Mouse (Mus musculus) CH12.LX (cell line): ENCODE measurements around the gene Larp1. TPM values are rescaled to one million over a fixed set of nuclear protein-coding genes. Genes with fewer than 3 reads are reported as not detected.

ENCODE experiments used
- DNase-seq: peaks from one replicate; pipeline ENCODE4 v3.0.0-alpha.2; 2013; ENCODE audit errors: extremely low read depth
- H3K27ac ChIP-seq: 2 replicates; pipeline ENCODE4 v1.5.1; 2012; ENCODE audit warnings: low read depth, mild to moderate bottlenecking, control low read depth, moderate library complexity; ENCODE audit not compliant: insufficient read depth
- H3K27me3 ChIP-seq: replicated peaks from 2 replicates; pipeline ENCODE3; 2012; ENCODE audit warnings: inconsistent platforms
- H3K36me3 ChIP-seq, 2 experiments: replicated peaks in 1 of 2; 2 replicates each; pipeline versions ENCODE3 to v1.6.1; 2012; ENCODE audit warnings: inconsistent platforms in 1 of 2, low read length in 1 of 2, mild to moderate bottlenecking in 1 of 2, mixed read lengths in 1 of 2, moderate library complexity in 1 of 2; ENCODE audit not compliant: control insufficient read depth in 1 of 2, insufficient read depth in 1 of 2
- H3K4me1 ChIP-seq, 2 experiments: 2 replicates each; pipeline ENCODE4 v1.6.1; 2012; ENCODE audit warnings: inconsistent platforms in 1 of 2, moderate library complexity in 1 of 2; ENCODE audit not compliant: insufficient read depth in 2 of 2, control insufficient read depth in 1 of 2
- H3K4me2 ChIP-seq: 2 replicates; pipeline ENCODE4 v1.6.1; 2012; ENCODE audit warnings: low read depth, mild to moderate bottlenecking, control low read depth; ENCODE audit not compliant: poor library complexity, insufficient read depth, severe bottlenecking
- H3K4me3 ChIP-seq, 3 experiments: fragments of 150-350 bp in 1 of 3; sonication (generic) in 1 of 3; replicated peaks in 1 of 3; 2 replicates each; pipeline versions ENCODE3 to v1.5.1; 2011 to 2012; ENCODE audit warnings: low read depth in 2 of 3, low read length in 2 of 3, mild to moderate bottlenecking in 2 of 3, moderate library complexity in 2 of 3, control low read depth in 1 of 3, improper control_type of control experiment in 1 of 3, inconsistent platforms in 1 of 3, mixed read lengths in 1 of 3; ENCODE audit not compliant: poor library complexity in 1 of 3
- H3K79me2 ChIP-seq: replicated peaks from 2 replicates; pipeline ENCODE4 v1.6.1; 2012; ENCODE audit warnings: mild to moderate bottlenecking, moderate library complexity; ENCODE audit not compliant: control insufficient read depth, poor library complexity, insufficient read depth, severe bottlenecking; ENCODE audit errors: extremely low read depth
- H3K9ac ChIP-seq: 2 replicates; pipeline ENCODE4 v1.6.1; 2012; ENCODE audit warnings: low read depth, mild to moderate bottlenecking, control low read depth, moderate library complexity; ENCODE audit not compliant: insufficient read depth
- H3K9me3 ChIP-seq: replicated peaks from 2 replicates; pipeline ENCODE3; 2012; ENCODE audit warnings: low read length, inconsistent platforms, mixed read lengths
- BHLHE40 ChIP-seq: IDR thresholded peaks from 2 replicates; pipeline ENCODE4 v1.6.1; 2011; ENCODE audit warnings: mild to moderate bottlenecking, low read depth, low read length, improper control_type of control experiment
- CHD2 ChIP-seq: IDR thresholded peaks from 2 replicates; pipeline ENCODE4 v1.6.1; 2011; ENCODE audit warnings: low read length, improper control_type of control experiment
- CTCF ChIP-seq, 2 experiments: IDR thresholded peaks in 1 of 2; conservative IDR thresholded peaks in 1 of 2; 2 replicates each; pipeline ENCODE4 v1.5.1; 2011 to 2012; ENCODE audit warnings: low read depth in 2 of 2, low read length in 2 of 2, improper control_type of control experiment in 1 of 2, inconsistent platforms in 1 of 2, mild to moderate bottlenecking in 1 of 2, moderate library complexity in 1 of 2
- ELF1 ChIP-seq: IDR thresholded peaks from 2 replicates; pipeline ENCODE4 v1.6.1; 2014; ENCODE audit warnings: low read depth, mild to moderate bottlenecking, inconsistent platforms, low read length, improper control_type of control experiment
- EP300 ChIP-seq: IDR thresholded peaks from 2 replicates; pipeline ENCODE4 v1.6.1; 2011; ENCODE audit warnings: low read length, improper control_type of control experiment
- ETS1 ChIP-seq: conservative IDR thresholded peaks from 2 replicates; pipeline ENCODE4 v1.6.1; 2012; ENCODE audit warnings: low read depth, mild to moderate bottlenecking, inconsistent platforms, low read length, improper control_type of control experiment, moderate library complexity
- GABPA ChIP-seq: IDR thresholded peaks from 2 replicates; pipeline ENCODE4 v1.6.1; 2012; ENCODE audit warnings: low read depth, low read length, improper control_type of control experiment, inconsistent platforms; ENCODE audit not compliant: insufficient replicate concordance
- HCFC1 ChIP-seq: IDR thresholded peaks from 2 replicates; pipeline ENCODE4 v1.6.1; 2012; ENCODE audit warnings: low read depth, mild to moderate bottlenecking, inconsistent platforms, low read length, improper control_type of control experiment
- IRF4 ChIP-seq: IDR thresholded peaks from 2 replicates; pipeline ENCODE4 v1.6.1; 2014; ENCODE audit warnings: low read depth, mild to moderate bottlenecking, inconsistent platforms, low read length, improper control_type of control experiment
- JUN ChIP-seq: IDR thresholded peaks from 2 replicates; pipeline ENCODE4 v1.6.1; 2011; ENCODE audit warnings: low read depth, mild to moderate bottlenecking, low read length, improper control_type of control experiment, moderate library complexity; ENCODE audit not compliant: insufficient read depth
- JUND ChIP-seq: conservative IDR thresholded peaks from 2 replicates; pipeline ENCODE4 v1.6.1; 2011; ENCODE audit warnings: low read depth, low read length, improper control_type of control experiment
- MAFK ChIP-seq: IDR thresholded peaks from 2 replicates; pipeline ENCODE4 v1.6.1; 2011; ENCODE audit warnings: low read length, improper control_type of control experiment; ENCODE audit not compliant: insufficient replicate concordance
- MAX ChIP-seq: IDR thresholded peaks from 2 replicates; pipeline ENCODE4 v1.6.1; 2011; ENCODE audit warnings: low read length, improper control_type of control experiment
- MAZ ChIP-seq: IDR thresholded peaks from 2 replicates; pipeline ENCODE4 v1.6.1; 2012; ENCODE audit warnings: low read depth, mild to moderate bottlenecking, inconsistent platforms, low read length, improper control_type of control experiment, moderate library complexity
- MEF2A ChIP-seq: IDR thresholded peaks from 2 replicates; pipeline ENCODE4 v1.6.1; 2014; ENCODE audit warnings: low read depth, mild to moderate bottlenecking, inconsistent platforms, low read length, improper control_type of control experiment, borderline replicate concordance
- MXI1 ChIP-seq: IDR thresholded peaks from 2 replicates; pipeline ENCODE4 v1.6.1; 2011; ENCODE audit warnings: mild to moderate bottlenecking, low read depth, low read length, improper control_type of control experiment
- MYC ChIP-seq: IDR thresholded peaks from 2 replicates; pipeline ENCODE4 v1.6.1; 2011; ENCODE audit warnings: low read depth, mild to moderate bottlenecking, improper control_type of control experiment, low read length
- PAX5 ChIP-seq: IDR thresholded peaks from 2 replicates; pipeline ENCODE4 v1.6.1; 2012; ENCODE audit warnings: low read length, inconsistent platforms, mixed read lengths
- POLR2AphosphoS2 ChIP-seq: IDR thresholded peaks from 2 replicates; pipeline ENCODE4 v1.6.1; 2011; ENCODE audit warnings: low read depth, low read length, improper control_type of control experiment
- RCOR1 ChIP-seq: conservative IDR thresholded peaks from 2 replicates; pipeline ENCODE4 v1.6.1; 2012; ENCODE audit warnings: low read depth, mild to moderate bottlenecking, inconsistent platforms, low read length, improper control_type of control experiment
- SIN3A ChIP-seq: IDR thresholded peaks from 2 replicates; pipeline ENCODE4 v1.6.1; 2012; ENCODE audit warnings: low read length, improper control_type of control experiment, inconsistent platforms
- TBP ChIP-seq: conservative IDR thresholded peaks from 2 replicates; pipeline ENCODE4 v1.6.1; 2011; ENCODE audit warnings: low read depth, low read length, improper control_type of control experiment
- TCF12 ChIP-seq: IDR thresholded peaks from 2 replicates; pipeline ENCODE4 v1.6.1; 2014; ENCODE audit warnings: low read depth, mild to moderate bottlenecking, inconsistent platforms, low read length, improper control_type of control experiment
- USF1 ChIP-seq: IDR thresholded peaks from 2 replicates; pipeline ENCODE4 v1.6.1; 2014; ENCODE audit warnings: low read depth, mild to moderate bottlenecking, inconsistent platforms, low read length, improper control_type of control experiment
- USF2 ChIP-seq: conservative IDR thresholded peaks from 2 replicates; pipeline ENCODE4 v1.6.1; 2011; ENCODE audit warnings: low read depth, low read length, improper control_type of control experiment
- ZNF384 ChIP-seq: IDR thresholded peaks from 2 replicates; pipeline ENCODE4 v1.6.1; 2012; ENCODE audit warnings: low read depth, low read length, improper control_type of control experiment, inconsistent platforms
- dilution Hi-C: fragments of 300-500 bp; cut with MboI; formaldehyde crosslinking; loops from 2 replicates; pipeline ENCODE4 v1.14.3; 2020; ENCODE audit warnings: low sequenced_read_pairs; ENCODE audit not compliant: extremely low pct_unique_long_range_greater_than_20kb, extremely low pct_ligation_motif_present
- in situ Hi-C: fragments of 300-500 bp; cut with MboI; formaldehyde crosslinking; loops from 3 replicates; pipeline ENCODE4 v1.14.3; 2019; ENCODE audit warnings: low sequenced_read_pairs, low pct_ligation_motif_present, low pct_unique_long_range_greater_than_20kb, mixed read lengths
- polyA plus RNA-seq: library from polyadenylated mRNA; unstranded; fragments of >175 nt; gene quantifications from 2 replicates; pipeline ENCODE4 v1.2.1, GENCODE M21; 2012; ENCODE audit warnings: low read depth; ENCODE audit not compliant: insufficient read length
- total RNA-seq, 2 experiments: library from RNA; depleted of rRNA; stranded (reverse); fragments of 300-350 nt in 1 of 2; fragments of >200 nt in 1 of 2; gene quantifications; 2 replicates each; pipeline ENCODE4 v1.2.3; 2012 to 2014

The Larp1 gene
- total and polyA plus RNA-seq, 3 experiments, result 38.2 to 284 (median 94.1) TPM

- H3K27ac ChIP-seq, result no peak overlapping the region
Observed at GRCm38 (mm10) chr11:58107009-58107408, 98.1 kb downstream of the Larp1 start.

DNA sequence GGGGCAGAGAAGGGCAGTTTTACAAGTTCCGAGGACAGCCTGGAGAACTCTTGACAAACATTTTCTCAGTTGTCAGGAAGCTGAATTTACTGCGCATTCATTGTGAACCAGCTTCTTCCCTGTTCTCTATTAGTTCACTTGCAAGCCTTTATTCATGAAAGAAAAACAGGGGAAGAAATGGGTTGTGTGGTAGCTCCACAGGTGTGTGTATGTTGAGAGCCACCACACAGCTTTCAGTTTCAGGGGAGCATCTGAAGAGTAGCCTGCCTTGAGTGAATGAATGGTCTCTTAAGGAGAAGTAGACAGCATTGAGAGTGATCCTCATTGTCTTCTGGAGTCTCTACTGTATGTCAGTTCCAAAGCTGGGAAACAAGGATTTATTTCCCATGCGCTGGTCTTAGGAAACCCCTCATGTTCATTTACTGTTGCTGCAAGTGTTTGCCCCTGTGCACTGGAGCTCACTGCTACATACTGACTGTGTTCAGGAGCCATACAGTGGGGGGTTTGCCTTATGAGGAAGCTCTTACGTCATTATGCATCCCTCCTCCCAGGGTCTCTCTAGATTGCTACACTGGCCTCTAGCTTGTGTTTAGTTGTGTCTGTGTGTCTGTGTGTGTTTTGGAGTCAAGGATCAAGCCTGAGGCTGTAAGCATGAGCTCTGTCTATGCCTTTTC lies 98.9 kb downstream of the Larp1 start:
- H3K4me3 ChIP-seq, result peak overlapping the region in 2 of 3 experiments; percentile 26 to 51
- H3K9me3 ChIP-seq, result no peaks in the 10 kb centered on the region
- H3K27me3 ChIP-seq, result no peaks in the 10 kb centered on the region
- in situ Hi-C loops (no loop called here), dilution Hi-C loops (no loop called here)
- H3K9ac ChIP-seq, result peak overlapping the region; percentile 41
- peak overlapping the region; percentile 86 for H3K27ac ChIP-seq
- H3K4me2 ChIP-seq, result peak overlapping the region; percentile 92
- DNase-seq, result peak; percentile 47
- H3K79me2 ChIP-seq, result peaks cover 71% of the 10 kb centered on the region
- peaks cover 21 to 52% of the 10 kb centered on the region in 2 experiments for H3K36me3 ChIP-seq
- TF ChIP-seq MEF2A, result 0 out of 2 replicates have a peak, but pooled peaks have one; percentile 18
- TF ChIP-seq ZNF384, result no peak
- TF ChIP-seq RCOR1, result 0 out of 2 replicates have a peak, but pooled peaks have one; percentile 20
- no peak for TF ChIP-seq TBP
- no peak for TF ChIP-seq GABPA
- TF ChIP-seq CTCF (conservative IDR thresholded peaks at IDR 0.05 in 1 of 2, IDR thresholded peaks at IDR 0.05 in 1 of 2; ENCODE audit: low read depth in 2 of 2, low read length in 2 of 2), result no peak
- 0 out of 2 replicates have a peak, but pooled peaks have one; percentile 43 for TF ChIP-seq CHD2
- TF ChIP-seq USF1, result no peak
- peak; percentile 57 for TF ChIP-seq HCFC1
- TF ChIP-seq USF2, result no peak
- TF ChIP-seq ETS1, result no peak; the same call in 1 of the 2 replicates
- TF ChIP-seq MXI1, result peak; percentile 66; the same call in 1 of the 2 replicates
- TF ChIP-seq EP300, result peak; percentile 76
- no peak for TF ChIP-seq JUN
- 0 out of 2 replicates have a peak, but pooled peaks have one; percentile 32 for TF ChIP-seq BHLHE40
- TF ChIP-seq MAFK, result no peak
- TF ChIP-seq PAX5, result no peak
- peak; percentile 77; the same call in 1 of the 2 replicates for TF ChIP-seq SIN3A
- peak; percentile 46; the same call in 1 of the 2 replicates for TF ChIP-seq ELF1
- 0 out of 2 replicates have a peak, but pooled peaks have one; percentile 33 for TF ChIP-seq MAZ
- peak; percentile 65 for TF ChIP-seq TCF12
- TF ChIP-seq IRF4, result peak; percentile 77
- TF ChIP-seq JUND, result 0 out of 2 replicates have a peak, but pooled peaks have one; percentile 39
- no peak for TF ChIP-seq POLR2AphosphoS2
- TF ChIP-seq MAX, result peak; percentile 15
- TF ChIP-seq, all 38 proteins: peak for 14
- peaks cover 13 to 54% of the 10 kb centered on the region in 2 experiments for H3K4me1 ChIP-seq

More at GRCm38 (mm10) chr11:58107009-58107408, 98.1 kb downstream of the Larp1 start:
- H3K9ac ChIP-seq, result peak overlapping the region; percentile 41
- no peak for TF ChIP-seq ZNF384
- TF ChIP-seq CTCF (conservative IDR thresholded peaks at IDR 0.05 in 1 of 2, IDR thresholded peaks at IDR 0.05 in 1 of 2; ENCODE audit: low read depth in 2 of 2, low read length in 2 of 2), result peak in 1 of 2 experiments; percentile 34; a peak in 2 of 4 replicates
- no peak for TF ChIP-seq MXI1
- no peak for TF ChIP-seq MYC
- no peaks in the 10 kb centered on the region for H3K27me3 ChIP-seq
- H3K4me1 ChIP-seq, result peaks cover 16 to 62% of the 10 kb centered on the region in 2 experiments
- H3K4me3 ChIP-seq, result no peak overlapping the region
- in situ Hi-C loops (no loop called here), dilution Hi-C loops (no loop called here)
- peaks cover 19 to 45% of the 10 kb centered on the region in 2 experiments for H3K36me3 ChIP-seq
- peak; percentile 37 for DNase-seq
- H3K9me3 ChIP-seq, result no peaks in the 10 kb centered on the region
- peak overlapping the region; percentile 92 for H3K4me2 ChIP-seq
- peaks cover 71% of the 10 kb centered on the region for H3K79me2 ChIP-seq
